Mouse (Mus musculus) thymus, adult 2 months (tissue): ENCODE measurements around the gene Gm28308.

Source experiments
- CTCF ChIP-seq: fragments of 200-500 bp; IDR thresholded peaks from 2 replicates; pipeline ENCODE4 v1.5.1; 2012; ENCODE audit warnings: mild to moderate bottlenecking, control low read depth, low read length, moderate library complexity, borderline replicate concordance; ENCODE audit not compliant: control insufficient read depth, poor library complexity, insufficient read depth; ENCODE audit errors: extremely low read depth
- POLR2A ChIP-seq: fragments of 200-500 bp; IDR thresholded peaks from 2 replicates; pipeline ENCODE4 v1.6.1; 2012; ENCODE audit warnings: mild to moderate bottlenecking, low read length, control low read depth, moderate library complexity; ENCODE audit not compliant: control insufficient read depth, poor library complexity, insufficient read depth; ENCODE audit errors: extremely low read depth

DNA sequence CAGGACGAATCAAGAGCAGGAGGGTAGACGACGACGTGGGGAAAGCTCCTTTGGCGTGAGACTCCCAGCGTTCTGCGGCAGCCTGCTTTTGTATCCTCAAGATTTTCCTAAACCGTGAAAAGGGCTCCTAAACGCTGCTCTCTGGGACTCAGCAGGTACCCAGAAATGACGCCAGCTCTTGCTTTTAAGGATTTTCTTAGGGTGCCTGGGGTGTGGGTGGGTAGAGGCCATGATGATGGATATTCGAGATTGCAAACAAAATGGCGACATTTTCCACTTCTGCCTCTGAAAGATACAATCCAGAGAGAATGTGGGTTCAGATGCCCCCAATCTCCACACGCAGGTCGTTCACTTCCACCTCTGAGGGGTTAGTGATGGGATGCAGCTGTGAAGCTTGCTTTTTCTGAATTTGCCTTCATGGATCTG lies 45.4 kb downstream of the Gm28308 start:
- no peak for TF ChIP-seq CTCF
- TF ChIP-seq POLR2A: no peak
